Mouse (Mus musculus) forebrain, postnatal 0 days (tissue): ENCODE data around the gene Syt1. TPM values are rescaled to one million over a fixed set of nuclear protein-coding genes. Genes with fewer than 3 reads are reported as not detected.

Source experiments
- ATAC-seq: fragments of 200-750 bp; cut with Nextera tagmentation; 2 replicates; pipeline ENCODE4 v1.8.0; 2017; ENCODE audit warnings: mild to moderate bottlenecking, moderate library complexity
- DNase-seq: peaks from one replicate; pipeline ENCODE4 v3.0.0-alpha.2; 2015
- H3K27ac ChIP-seq: fragments of 300-500 bp; sonication (generic); 2 replicates; pipeline ENCODE4 v1.5.1; 2014; ENCODE audit warnings: low read depth, mild to moderate bottlenecking, antibody characterized with exemption, low read length, moderate library complexity, mixed read lengths
- H3K27me3 ChIP-seq: fragments of 300-500 bp; sonication (generic); 2 replicates; pipeline ENCODE4 v1.6.1; 2014; ENCODE audit warnings: mild to moderate bottlenecking, low read length, mixed read lengths; ENCODE audit not compliant: insufficient read depth
- H3K36me3 ChIP-seq: fragments of 300-500 bp; sonication (generic); 2 replicates; pipeline ENCODE4 v1.6.1; 2014; ENCODE audit warnings: mild to moderate bottlenecking, moderate library complexity; ENCODE audit not compliant: insufficient read depth
- H3K4me1 ChIP-seq: fragments of 300-500 bp; sonication (generic); 2 replicates; pipeline ENCODE4 v1.6.1; 2014; ENCODE audit warnings: antibody characterized with exemption; ENCODE audit not compliant: insufficient read depth
- H3K4me2 ChIP-seq: fragments of 300-500 bp; sonication (generic); 2 replicates; pipeline ENCODE4 v1.6.1; 2014; ENCODE audit warnings: low read depth, mild to moderate bottlenecking, moderate library complexity
- H3K4me3 ChIP-seq: fragments of 300-500 bp; sonication (generic); 2 replicates; pipeline ENCODE4 v1.5.1; 2014; ENCODE audit warnings: low read depth, low read length, mixed read lengths
- H3K9ac ChIP-seq: fragments of 300-500 bp; sonication (generic); 2 replicates; pipeline ENCODE4 v1.6.1; 2014; ENCODE audit warnings: mild to moderate bottlenecking
- H3K9me3 ChIP-seq: fragments of 300-500 bp; sonication (generic); 2 replicates; pipeline ENCODE4 v1.6.1; 2016; ENCODE audit warnings: low read length
- CTCF ChIP-seq: sonication (generic); IDR thresholded peaks from 2 replicates; pipeline ENCODE4 v1.5.1; 2016; ENCODE audit warnings: antibody characterized with exemption, control low read depth, low read depth
- WGBS: fragments of 180-500 bp; shearing (Covaris S2); extraction: QIAGEN DNeasy Blood & Tissue Kit; methylation state at CpG from one replicate; pipeline ENCODE4 v1.1.7; 2014; 5-methylcytosine and 5-hydroxymethylcytosine counted together
- polyA plus RNA-seq: library from polyadenylated mRNA; unstranded; fragments of >200 nt; fragmentation: Nextera tagmentation; extraction: Ambion mirVana; gene quantifications from 2 replicates; pipeline ENCODE4 v1.2.1, GENCODE M21; 2015
- total RNA-seq: library from RNA; depleted of rRNA; stranded (reverse); fragments of >200 nt; gene quantifications from 2 replicates; pipeline ENCODE4 v1.2.3, GENCODE M21; 2014

Syt1 gene
- total and polyA plus RNA-seq, 2 experiments from 2014 or later = 133 to 147 TPM

- no peak overlapping the region for H3K27ac ChIP-seq
- no peak for DNase-seq
- no peak overlapping the region for H3K4me3 ChIP-seq
- no peaks in the 10 kb centered on the region for H3K36me3 ChIP-seq
- no peaks in the 10 kb centered on the region for H3K4me1 ChIP-seq
- no peaks in the 10 kb centered on the region for H3K27me3 ChIP-seq
- no peak for ATAC-seq
- 53% methylated on average over 3 of the region's 3 CpGs for WGBS
- H3K9me3 ChIP-seq = no peaks in the 10 kb centered on the region
- H3K4me2 ChIP-seq = no peak overlapping the region
- no peak overlapping the region for H3K9ac ChIP-seq
- TF ChIP-seq CTCF = no peak
Measured at GRCm38 (mm10) chr10:108724878-108725277, 285.9 kb downstream of the Syt1 start.

- 48% methylated on average over 5 of the region's 5 CpGs for WGBS
- Histone ChIP-seq H3K27me3 (no peaks in the 10 kb centered on the region), H3K27ac (no peak overlapping the region), H3K4me3 (no peak overlapping the region), H3K9ac (no peak overlapping the region), H3K4me1 (0 out of 2 replicates have a peak, but pooled peaks cover 3% of the 10 kb centered on the region), H3K9me3 (no peaks in the 10 kb centered on the region), H3K36me3 (no peaks in the 10 kb centered on the region), H3K4me2 (no peak overlapping the region)
- ATAC-seq = peak; percentile 95
- DNase-seq = peak; percentile 69
- no peak for TF ChIP-seq CTCF
Measured at GRCm38 (mm10) chr10:108710514-108710913, 300.3 kb downstream of the Syt1 start.

GRCm38 (mm10) chr10:108705658-108706057 is 305.1 kb downstream of the Syt1 start:
- H3K27me3 ChIP-seq = no peaks in the 10 kb centered on the region
- 0 out of 2 replicates have a peak, but pooled peaks cover 3% of the 10 kb centered on the region for H3K4me1 ChIP-seq
- TF ChIP-seq CTCF = no peak
- H3K9me3 ChIP-seq = no peaks in the 10 kb centered on the region
- no peak overlapping the region for H3K27ac ChIP-seq
- DNase-seq = no peak
- no peak overlapping the region for H3K4me3 ChIP-seq
- no peak for ATAC-seq
- WGBS = 84% methylated on average over 3 of the region's 3 CpGs
- H3K4me2 ChIP-seq = no peak overlapping the region
- H3K9ac ChIP-seq = no peak overlapping the region
- no peaks in the 10 kb centered on the region for H3K36me3 ChIP-seq

- peak overlapping the region; percentile 31; the same call in 1 of the 2 replicates for H3K9ac ChIP-seq
- no peak overlapping the region for H3K4me3 ChIP-seq
- H3K27me3 ChIP-seq = no peaks in the 10 kb centered on the region
- ATAC-seq = peak; percentile 71
- no peaks in the 10 kb centered on the region for H3K4me1 ChIP-seq
- peak; percentile 65 for DNase-seq
- H3K9me3 ChIP-seq = no peaks in the 10 kb centered on the region
- H3K27ac ChIP-seq = peak overlapping the region; percentile 64
- no peak for TF ChIP-seq CTCF
- 10% methylated on average over 14 of the region's 14 CpGs for WGBS
- H3K36me3 ChIP-seq = no peaks in the 10 kb centered on the region
- H3K4me2 ChIP-seq = peak overlapping the region; percentile 30; the same call in 1 of the 2 replicates
Measured at GRCm38 (mm10) chr10:108701361-108702128, 309.2 kb downstream of the Syt1 start.

- no peaks in the 10 kb centered on the region for H3K9me3 ChIP-seq
- H3K4me2 ChIP-seq = no peak within 1 kb of the TSS
- ATAC-seq = no peak
- H3K36me3 ChIP-seq = no peaks in the 10 kb centered on the region
- DNase-seq = no peak
- H3K4me1 ChIP-seq = no peaks in the 10 kb centered on the region
- 98% methylated on average over 9 of the region's 9 CpGs for WGBS
- no peaks in the 10 kb centered on the region for H3K27me3 ChIP-seq
- no peak for TF ChIP-seq CTCF
- H3K27ac ChIP-seq = no peak within 1 kb of the TSS; the same call in 1 of the 2 replicates
- 0 out of 2 replicates have a peak within 1 kb of the TSS, but pooled peaks have one; percentile 31 for H3K9ac ChIP-seq
- H3K4me3 ChIP-seq = no peak within 1 kb of the TSS
Measured at GRCm38 (mm10) chr10:108699946-108700345, 310.8 kb downstream of the Syt1 start, which contains the start of gene Gm5136. Gm5136 (minus strand) TSS chr10:108700160.

- H3K4me2 ChIP-seq = no peak overlapping the region
- no peak for TF ChIP-seq CTCF
- H3K27me3 ChIP-seq = no peaks in the 10 kb centered on the region
- peak; percentile 39 for DNase-seq
- no peak overlapping the region for H3K4me3 ChIP-seq
- no peaks in the 10 kb centered on the region for H3K9me3 ChIP-seq
- H3K27ac ChIP-seq = no peak overlapping the region
- ATAC-seq = peak; percentile 54
- 41% methylated on average over 5 of the region's 5 CpGs for WGBS
- no peak overlapping the region for H3K9ac ChIP-seq
- H3K4me1 ChIP-seq = no peaks in the 10 kb centered on the region
- no peaks in the 10 kb centered on the region for H3K36me3 ChIP-seq
Measured at GRCm38 (mm10) chr10:108697062-108697461, 313.7 kb downstream of the Syt1 start.

GRCm38 (mm10) chr10:108690954-108691353 is 319.8 kb downstream of the Syt1 start:
- Histone ChIP-seq H3K9ac (no peak overlapping the region), H3K27ac (no peak overlapping the region), H3K9me3 (no peaks in the 10 kb centered on the region), H3K4me3 (no peak overlapping the region), H3K36me3 (no peaks in the 10 kb centered on the region), H3K27me3 (no peaks in the 10 kb centered on the region), H3K4me1 (0 out of 2 replicates have a peak, but pooled peaks cover 4% of the 10 kb centered on the region), H3K4me2 (no peak overlapping the region)
- no peak for ATAC-seq
- no peak for TF ChIP-seq CTCF
- WGBS = 56% methylated on average over 9 of the region's 9 CpGs
- no peak for DNase-seq
